Mouse (Mus musculus): ENCODE data around the gene D630036H23Rik. TPM values are rescaled to one million over a fixed set of nuclear protein-coding genes. Genes with fewer than 3 reads are reported as not detected.

D630036H23Rik gene
- polyA plus RNA-seq, 1 experiment = not detected

GRCm38 (mm10) chr12:36373237-36373998, 8.6 kb downstream of the D630036H23Rik start:
- TF ChIP-seq CTCF (IDR thresholded peaks at IDR 0.05; ENCODE audit: borderline replicate concordance, insufficient read depth, low read length) (no peak), POLR2A (IDR thresholded peaks at IDR 0.05; ENCODE audit: low read depth, low read length) (no peak)
- Histone ChIP-seq H3K4me3 (ENCODE audit: insufficient read depth, low read length) (no peak overlapping the region), H3K4me1 (ENCODE audit: control insufficient read depth, insufficient read depth, low read length) (no peaks in the 10 kb centered on the region)

GRCm38 (mm10) chr12:36364013-36364412, 18.0 kb downstream of the D630036H23Rik start:
- no peak for TF ChIP-seq CTCF (IDR thresholded peaks at IDR 0.05; ENCODE audit: borderline replicate concordance, insufficient read depth, low read length)
- no peak for TF ChIP-seq POLR2A (IDR thresholded peaks at IDR 0.05; ENCODE audit: low read depth, low read length)

More at GRCm38 (mm10) chr12:36373237-36373998, 8.6 kb downstream of the D630036H23Rik start:
- no peak overlapping the region for H3K27ac ChIP-seq (ENCODE audit: insufficient read depth, low read length)

GRCm38 (mm10) chr12:36360693-36361092, 21.3 kb downstream of the D630036H23Rik start:
- Histone ChIP-seq H3K27ac (ENCODE audit: insufficient read depth, low read length) (no peak overlapping the region), H3K4me3 (ENCODE audit: insufficient read depth, low read length) (no peak overlapping the region)
- TF ChIP-seq CTCF (IDR thresholded peaks at IDR 0.05; ENCODE audit: borderline replicate concordance, insufficient read depth, low read length) = no peak
- no peak for TF ChIP-seq POLR2A (IDR thresholded peaks at IDR 0.05; ENCODE audit: low read depth, low read length)

More at GRCm38 (mm10) chr12:36364013-36364412, 18.0 kb downstream of the D630036H23Rik start:
- Histone ChIP-seq H3K4me3 (ENCODE audit: insufficient read depth, low read length) (no peak overlapping the region), H3K27ac (ENCODE audit: insufficient read depth, low read length) (no peak overlapping the region), H3K4me1 (ENCODE audit: control insufficient read depth, insufficient read depth, low read length) (no peaks in the 10 kb centered on the region)

GRCm38 (mm10) chr12:36360064-36360463, 21.9 kb downstream of the D630036H23Rik start:
- Histone ChIP-seq H3K4me1 (ENCODE audit: control insufficient read depth, insufficient read depth, low read length) (no peaks in the 10 kb centered on the region), H3K27ac (ENCODE audit: insufficient read depth, low read length) (no peak overlapping the region), H3K4me3 (ENCODE audit: insufficient read depth, low read length) (no peak overlapping the region)
- TF ChIP-seq POLR2A (IDR thresholded peaks at IDR 0.05; ENCODE audit: low read depth, low read length) (no peak), CTCF (IDR thresholded peaks at IDR 0.05; ENCODE audit: borderline replicate concordance, insufficient read depth, low read length) (no peak)

More at GRCm38 (mm10) chr12:36360693-36361092, 21.3 kb downstream of the D630036H23Rik start:
- no peaks in the 10 kb centered on the region for H3K4me1 ChIP-seq (ENCODE audit: control insufficient read depth, insufficient read depth, low read length)

- TF ChIP-seq CTCF (IDR thresholded peaks at IDR 0.05; ENCODE audit: borderline replicate concordance, insufficient read depth, low read length) (no peak), POLR2A (IDR thresholded peaks at IDR 0.05; ENCODE audit: low read depth, low read length) (no peak)
- H3K27ac ChIP-seq (ENCODE audit: insufficient read depth, low read length) = no peak overlapping the region
- no peak overlapping the region for H3K4me3 ChIP-seq (ENCODE audit: insufficient read depth, low read length)
- H3K4me1 ChIP-seq (ENCODE audit: control insufficient read depth, insufficient read depth, low read length) = no peaks in the 10 kb centered on the region
These were observed 37.9 kb downstream of the D630036H23Rik start for GRCm38 (mm10) chr12:36344131-36344530.

GRCm38 (mm10) chr12:36333837-36334281, 48.1 kb downstream of the D630036H23Rik start:
- no peak for TF ChIP-seq POLR2A (IDR thresholded peaks at IDR 0.05; ENCODE audit: low read depth, low read length)
- TF ChIP-seq CTCF (IDR thresholded peaks at IDR 0.05; ENCODE audit: borderline replicate concordance, insufficient read depth, low read length) = no peak
- H3K4me3 ChIP-seq (ENCODE audit: insufficient read depth, low read length) = no peak overlapping the region

GRCm38 (mm10) chr12:36332676-36333075, 49.3 kb downstream of the D630036H23Rik start:
- Histone ChIP-seq H3K4me1 (ENCODE audit: control insufficient read depth, insufficient read depth, low read length) (no peaks in the 10 kb centered on the region), H3K27ac (ENCODE audit: insufficient read depth, low read length) (no peak overlapping the region), H3K4me3 (ENCODE audit: insufficient read depth, low read length) (no peak overlapping the region)
- no peak for TF ChIP-seq CTCF (IDR thresholded peaks at IDR 0.05; ENCODE audit: borderline replicate concordance, insufficient read depth, low read length)

More at GRCm38 (mm10) chr12:36333837-36334281, 48.1 kb downstream of the D630036H23Rik start:
- Histone ChIP-seq H3K27ac (ENCODE audit: insufficient read depth, low read length) (no peak overlapping the region), H3K4me1 (ENCODE audit: control insufficient read depth, insufficient read depth, low read length) (no peaks in the 10 kb centered on the region)

Other genes starting within 250 kb of the D630036H23Rik start
- 24.3 and 33.3 TPM in 2 replicates for gene Ankmy2, start 225.1 kb downstream of the D630036H23Rik start, polyA plus RNA-seq (2011; ENCODE audit: insufficient read length, low read depth, missing spikeins)
- 98.0 and 98.7 TPM in 2 replicates for gene Bzw2, start 224.1 kb downstream of the D630036H23Rik start, polyA plus RNA-seq (2011; ENCODE audit: insufficient read length, low read depth, missing spikeins)
- not detected in 2 replicates for gene Lrrc72, start 128.8 kb downstream of the D630036H23Rik start, polyA plus RNA-seq (2011; ENCODE audit: insufficient read length, low read depth, missing spikeins)
- 1.1 and 2.4 TPM in 2 replicates for gene Sostdc1, start 68.0 kb downstream of the D630036H23Rik start, polyA plus RNA-seq (2011; ENCODE audit: insufficient read length, low read depth, missing spikeins)
- 2.0 and 2.8 TPM in 2 replicates for gene Ispd, start 731 bp downstream of the D630036H23Rik start, polyA plus RNA-seq (2011; ENCODE audit: insufficient read length, low read depth, missing spikeins)